Mouse (Mus musculus) midbrain, embryonic 10.5 days (tissue): ENCODE results near the gene Rps26. TPM values are rescaled to one million over a fixed set of nuclear protein-coding genes. Genes with fewer than 3 reads are reported as not detected.
"Not testable (repeated sequence)": the region's sequence is repeated elsewhere in the genome, so short reads cannot be mapped to it uniquely, and the experiment has no call there.

Source experiments
- DNase-seq: peaks from one replicate; pipeline ENCODE4 v3.0.0-alpha.2; 2017; ENCODE audit warnings: low spot score
- H3K27ac ChIP-seq: fragments of 300-500 bp; sonication (generic); replicated peaks from 2 replicates; pipeline ENCODE4 v1.5.1; 2016; ENCODE audit warnings: mild to moderate bottlenecking
- H3K27me3 ChIP-seq: fragments of 300-500 bp; sonication (generic); 2 replicates; pipeline ENCODE4 v1.6.1; 2016; ENCODE audit warnings: low read depth, mild to moderate bottlenecking; ENCODE audit not compliant: poor library complexity, severe bottlenecking
- H3K36me3 ChIP-seq: fragments of 300-500 bp; sonication (generic); 2 replicates; pipeline ENCODE4 v1.6.1; 2016; ENCODE audit warnings: mild to moderate bottlenecking, moderate library complexity
- H3K4me1 ChIP-seq: fragments of 300-500 bp; sonication (generic); 2 replicates; pipeline ENCODE4 v1.6.1; 2016
- H3K4me3 ChIP-seq: fragments of 300-500 bp; sonication (generic); 2 replicates; pipeline ENCODE4 v1.5.1; 2016; ENCODE audit warnings: mild to moderate bottlenecking, moderate library complexity
- H3K9me3 ChIP-seq: fragments of 300-500 bp; sonication (generic); replicated peaks from 2 replicates; pipeline ENCODE4 v1.6.1; 2016; ENCODE audit warnings: mild to moderate bottlenecking
- WGBS: fragments of 180-500 bp; shearing (Covaris S2); methylation state at CpG from one replicate; pipeline ENCODE4 v1.1.7; 2016; 5-methylcytosine and 5-hydroxymethylcytosine counted together
- polyA plus RNA-seq: library from polyadenylated mRNA; unstranded; fragments of >200 nt; fragmentation: Nextera tagmentation; extraction: Ambion mirVana; gene quantifications from 2 replicates; pipeline ENCODE4 v1.2.1, GENCODE M21; 2016

Rps26 gene
- polyA plus RNA-seq, 1 experiment from 2014 or later = 529 TPM

DNA sequence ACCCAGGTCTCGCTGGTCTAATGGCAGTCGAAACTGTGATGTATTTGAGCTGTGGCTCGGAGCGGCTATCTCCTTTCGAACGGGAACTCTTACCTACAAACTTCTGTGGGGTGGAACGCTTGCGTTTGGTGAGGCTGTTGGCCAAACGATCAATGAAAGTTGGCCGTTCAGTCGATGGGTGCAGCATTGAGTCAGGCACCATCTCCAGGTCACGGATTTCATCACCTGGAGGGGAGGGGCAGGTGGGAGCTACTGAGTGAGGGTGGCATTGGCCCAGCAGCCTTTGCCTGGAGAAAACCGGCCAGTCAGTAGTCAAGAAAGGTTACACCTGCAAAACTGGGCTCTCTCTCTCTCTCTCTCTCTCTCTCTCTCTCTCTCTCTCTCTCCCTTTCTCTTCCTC is 9.2 kb upstream of the Rps26 start:
- Histone ChIP-seq H3K4me1 (peaks cover 21% of the 10 kb centered on the region), H3K4me3 (no peak overlapping the region)

DNA sequence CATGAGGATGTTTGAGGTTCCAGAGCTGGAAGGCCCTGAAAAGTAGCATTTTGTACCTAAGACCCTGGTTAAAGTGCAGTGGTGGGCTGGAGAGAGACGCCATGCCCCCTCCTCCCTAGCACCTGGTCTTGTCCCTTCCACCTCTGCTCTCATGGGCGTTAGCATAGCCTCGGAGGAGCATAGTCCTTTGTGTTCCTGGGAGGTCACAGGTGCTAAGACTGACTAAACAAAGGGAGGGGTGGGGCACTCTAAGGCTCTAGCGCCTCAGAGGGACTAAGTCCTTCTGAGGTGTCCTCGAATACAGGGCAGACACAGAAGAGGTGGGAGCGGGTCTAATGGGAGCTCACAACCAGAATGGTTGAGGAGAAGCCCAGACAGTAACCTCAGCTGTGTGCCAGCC is 5.0 kb upstream of the Rps26 start:
- Histone ChIP-seq H3K27me3 (no peaks in the 10 kb centered on the region), H3K36me3 (peaks cover 27% of the 10 kb centered on the region), H3K9me3 (no peaks in the 10 kb centered on the region), H3K27ac (no peak overlapping the region), H3K4me3 (no peak overlapping the region), H3K4me1 (peaks cover 9% of the 10 kb centered on the region)
- WGBS = 22% methylated on average over 6 of the region's 6 CpGs
- no peak for DNase-seq

More for the DNA sequence above, 9.2 kb upstream of the Rps26 start:
- DNase-seq = no peak
- 94% methylated on average over 13 of the region's 13 CpGs for WGBS
- no peaks in the 10 kb centered on the region for H3K27me3 ChIP-seq
- no peaks in the 10 kb centered on the region for H3K9me3 ChIP-seq
- peaks cover 51% of the 10 kb centered on the region for H3K36me3 ChIP-seq
- no peak overlapping the region for H3K27ac ChIP-seq

DNA sequence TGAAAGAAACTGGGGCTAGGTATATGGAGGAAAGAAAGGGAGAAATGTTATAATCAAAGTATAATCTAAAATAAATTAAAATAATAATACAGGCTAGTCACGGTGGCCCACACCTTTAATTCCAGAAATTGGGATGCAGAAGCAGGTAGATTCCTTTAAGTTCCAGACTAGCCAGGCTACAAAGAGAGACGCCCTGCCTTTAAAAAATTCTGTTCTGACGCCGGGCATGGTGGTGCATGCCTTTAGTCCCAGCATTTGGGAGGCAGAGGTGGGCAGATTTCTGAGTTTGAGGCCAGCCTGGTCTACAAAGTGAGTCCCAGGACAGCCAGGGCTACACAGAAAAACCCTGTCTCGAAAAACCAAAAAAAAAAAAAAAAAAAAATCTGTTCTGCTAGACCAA is 3.8 kb upstream of the Rps26 start:
- H3K27ac ChIP-seq, H3K9me3 ChIP-seq, H3K27me3 ChIP-seq, H3K4me3 ChIP-seq, H3K4me1 ChIP-seq, DNase-seq: not testable (repeated sequence)
- 85% methylated on average over 5 of the region's 5 CpGs for WGBS
- H3K36me3 ChIP-seq = peaks cover 20% of the 10 kb centered on the region

DNA sequence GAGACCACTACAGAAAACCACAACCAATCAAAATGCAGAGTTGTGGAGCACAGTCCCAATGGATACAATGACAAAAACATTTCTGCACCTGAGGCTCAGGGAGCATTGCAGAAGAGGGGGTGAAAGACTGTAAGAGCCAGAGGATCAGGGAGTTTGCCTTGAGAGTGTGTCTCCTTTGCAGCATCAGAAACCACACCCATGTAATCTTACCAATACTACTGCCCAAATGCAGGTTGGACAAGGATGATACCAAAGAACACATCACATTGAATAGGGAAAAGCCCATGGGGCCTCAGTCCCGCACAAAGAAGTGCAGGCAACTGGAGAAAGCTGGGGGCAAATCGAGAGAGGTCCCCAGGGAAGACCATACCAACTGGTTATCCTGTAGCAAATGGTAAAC is 3.2 kb upstream of the Rps26 start:
- H3K4me1 ChIP-seq = peaks cover 14% of the 10 kb centered on the region
- H3K27ac ChIP-seq = no peak overlapping the region
- no peaks in the 10 kb centered on the region for H3K9me3 ChIP-seq
- WGBS = 79% methylated on average over 2 of the region's 2 CpGs
- peaks cover 20% of the 10 kb centered on the region for H3K36me3 ChIP-seq
- H3K27me3 ChIP-seq = no peaks in the 10 kb centered on the region
- DNase-seq = no peak
- H3K4me3 ChIP-seq = no peak overlapping the region

DNA sequence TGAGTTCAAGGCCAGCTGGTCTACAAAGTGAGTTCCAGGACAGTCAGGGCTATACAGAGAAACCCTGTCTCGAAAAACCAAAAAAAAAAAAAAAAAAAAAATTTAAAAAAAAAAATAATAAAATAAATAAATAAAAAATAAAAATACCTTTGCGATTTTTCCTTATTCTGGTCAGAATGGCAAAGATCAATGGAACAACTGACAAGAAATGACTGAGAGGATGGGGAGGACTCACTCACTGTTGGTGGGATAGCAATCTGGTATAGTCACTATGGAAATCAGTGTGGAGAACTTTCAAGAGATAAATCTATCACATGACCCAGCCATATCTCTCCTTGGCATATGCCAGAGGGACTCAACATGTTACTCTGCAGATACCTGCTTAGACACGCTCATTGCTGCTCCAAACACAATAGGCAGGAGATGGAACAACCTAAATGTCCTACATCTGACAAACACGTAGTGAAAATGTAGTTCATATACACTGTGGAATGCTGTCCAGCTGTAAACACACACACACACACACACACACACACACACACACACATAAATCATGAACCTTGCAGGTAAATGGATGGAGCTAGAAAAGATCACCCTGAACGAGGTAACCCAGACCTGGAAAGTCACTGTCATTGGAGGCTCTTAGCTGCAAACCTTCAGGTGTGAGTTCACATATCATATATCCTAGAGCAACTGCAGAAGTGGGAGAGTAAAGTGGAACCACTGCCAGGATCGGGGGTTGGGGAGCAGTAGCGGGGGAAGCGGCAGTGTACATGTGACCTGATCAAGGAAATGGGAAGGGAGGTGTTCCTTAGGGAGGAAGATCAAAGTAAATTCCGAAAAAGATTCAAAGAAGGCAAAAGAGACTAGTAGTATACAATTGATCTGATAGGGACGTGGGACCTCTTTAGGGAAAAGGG is 1.1 kb upstream of the Rps26 start:
- DNase-seq = no peak
- Histone ChIP-seq H3K4me1 (peaks cover 14% of the 10 kb centered on the region), H3K4me3 (no peak overlapping the region), H3K9me3 (no peaks in the 10 kb centered on the region), H3K27ac (no peak overlapping the region), H3K27me3 (no peaks in the 10 kb centered on the region), H3K36me3 (peaks cover 30% of the 10 kb centered on the region)
- WGBS = 86% methylated on average over 10 of the region's 10 CpGs

DNA sequence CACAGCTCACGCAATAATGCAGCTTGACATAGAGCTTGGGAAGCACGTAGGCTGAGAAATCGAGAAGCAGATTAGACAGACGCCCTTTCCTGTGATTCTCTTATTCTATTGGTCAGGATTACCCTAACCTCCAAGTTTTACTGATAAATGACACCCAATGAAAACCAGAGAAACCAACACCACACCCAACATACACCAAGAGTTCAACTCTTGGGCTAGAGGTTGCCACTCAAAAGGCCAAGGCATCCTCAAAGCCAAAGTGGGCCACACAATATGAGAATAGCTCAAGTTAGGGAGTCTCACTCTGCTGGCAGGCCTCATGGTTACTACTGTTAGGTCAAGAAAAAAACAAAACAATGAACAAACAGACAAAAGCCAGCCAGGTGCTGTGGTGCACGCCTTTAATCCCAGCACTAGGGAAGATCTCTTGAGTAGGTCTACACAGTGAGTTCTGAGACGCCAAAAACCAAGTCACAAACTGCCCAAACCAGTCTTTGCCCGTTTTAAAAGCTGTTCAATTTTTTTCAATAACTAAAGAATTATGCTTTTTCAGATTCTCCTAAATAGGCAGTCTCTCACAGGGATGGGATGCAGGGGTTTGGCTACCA is 1.2 kb downstream of the Rps26 start:
- H3K27ac ChIP-seq = peak overlapping the region; percentile 95
- DNase-seq = no peak
- WGBS = 52% methylated on average over 7 of the region's 7 CpGs
- peaks cover 9% of the 10 kb centered on the region for H3K4me1 ChIP-seq
- no peaks in the 10 kb centered on the region for H3K9me3 ChIP-seq
- no peaks in the 10 kb centered on the region for H3K27me3 ChIP-seq
- peaks cover 34% of the 10 kb centered on the region for H3K36me3 ChIP-seq
- H3K4me3 ChIP-seq = peak overlapping the region; percentile 92

DNA sequence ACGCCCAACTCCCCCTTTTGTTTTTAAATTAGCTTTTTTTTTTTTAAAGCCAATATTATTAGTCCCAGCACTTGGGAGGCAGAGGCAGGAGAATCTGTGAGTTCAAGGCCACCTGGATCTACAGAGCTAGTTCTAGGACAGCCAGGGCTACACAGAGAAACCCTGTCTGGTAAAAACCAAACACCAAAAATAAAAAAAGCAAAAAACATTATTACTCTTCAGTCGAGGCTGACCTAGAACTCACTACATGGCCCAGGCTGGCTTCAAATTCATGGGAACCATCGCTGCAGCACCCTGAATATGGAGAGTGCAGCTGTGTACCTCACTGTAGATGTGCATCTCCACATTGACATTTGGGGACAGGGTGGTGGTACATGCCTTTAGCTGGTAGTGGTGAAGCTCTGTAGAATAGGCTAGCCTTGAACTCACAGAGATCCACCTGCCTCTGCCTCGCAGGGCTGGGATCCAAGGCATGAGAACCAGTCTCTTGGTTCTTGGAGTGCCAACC is 3.4 kb downstream of the Rps26 start:
- H3K9me3 ChIP-seq, H3K4me3 ChIP-seq, H3K27me3 ChIP-seq, DNase-seq, H3K27ac ChIP-seq, H3K4me1 ChIP-seq: not testable (repeated sequence)
- H3K36me3 ChIP-seq = peaks cover 34% of the 10 kb centered on the region
- 86% methylated on average over 4 of the region's 4 CpGs for WGBS

DNA sequence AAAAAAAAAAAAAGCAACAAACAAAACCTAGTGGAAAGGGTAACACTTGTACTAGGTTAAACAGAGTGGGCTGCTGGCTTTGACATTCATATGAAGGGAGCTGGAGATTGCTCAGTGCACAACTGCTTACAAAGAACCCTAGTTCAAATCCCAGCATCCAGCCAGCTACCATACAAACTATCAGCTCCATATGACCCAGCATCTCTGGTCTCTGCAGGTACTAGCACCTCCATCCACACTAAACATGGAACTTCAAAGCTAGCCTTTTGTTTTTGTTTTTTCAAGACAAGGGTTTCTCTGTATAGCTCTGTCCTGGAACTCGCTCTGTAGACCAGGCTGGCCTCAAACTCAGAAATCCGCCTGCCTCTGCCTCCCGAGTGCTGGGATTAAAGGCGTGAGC is 3.8 kb downstream of the Rps26 start:
- Histone ChIP-seq H3K27ac (no peak overlapping the region), H3K4me3 (no peak overlapping the region), H3K4me1 (peaks cover 9% of the 10 kb centered on the region), H3K9me3 (no peaks in the 10 kb centered on the region), H3K27me3 (no peaks in the 10 kb centered on the region), H3K36me3 (peaks cover 34% of the 10 kb centered on the region)
- 77% methylated on average over 4 of the region's 4 CpGs for WGBS
- no peak for DNase-seq

DNA sequence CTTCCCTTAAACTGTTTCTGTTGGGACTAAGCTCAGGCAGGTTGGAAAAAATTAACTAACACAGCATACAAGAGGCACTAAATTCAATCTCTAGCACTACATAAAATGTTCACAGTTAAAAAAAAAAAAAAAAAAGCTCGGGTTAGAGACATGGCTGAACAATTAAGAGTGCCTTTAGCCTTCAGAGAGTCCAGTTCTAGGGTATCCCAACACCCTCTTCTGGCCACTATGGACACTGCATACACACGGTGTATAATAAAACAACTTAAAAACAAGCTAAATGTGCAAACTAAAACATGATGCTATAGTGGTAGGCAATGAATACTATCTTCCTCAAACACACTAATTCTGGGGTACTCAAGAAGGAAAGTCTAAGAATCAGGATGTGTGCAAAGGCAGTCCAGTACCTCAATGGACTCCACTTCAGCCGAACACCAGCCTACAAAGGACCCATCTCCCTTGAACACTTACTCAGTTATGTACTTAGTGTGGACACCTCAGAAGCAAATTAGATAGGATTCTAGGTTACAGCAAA is 4.5 kb downstream of the Rps26 start:
- Histone ChIP-seq H3K36me3 (peaks cover 34% of the 10 kb centered on the region), H3K4me3 (no peak overlapping the region), H3K9me3 (no peaks in the 10 kb centered on the region), H3K27me3 (no peaks in the 10 kb centered on the region), H3K4me1 (peaks cover 9% of the 10 kb centered on the region), H3K27ac (no peak overlapping the region)
- WGBS = 81% methylated on average over 3 of the region's 3 CpGs
- no peak for DNase-seq

DNA sequence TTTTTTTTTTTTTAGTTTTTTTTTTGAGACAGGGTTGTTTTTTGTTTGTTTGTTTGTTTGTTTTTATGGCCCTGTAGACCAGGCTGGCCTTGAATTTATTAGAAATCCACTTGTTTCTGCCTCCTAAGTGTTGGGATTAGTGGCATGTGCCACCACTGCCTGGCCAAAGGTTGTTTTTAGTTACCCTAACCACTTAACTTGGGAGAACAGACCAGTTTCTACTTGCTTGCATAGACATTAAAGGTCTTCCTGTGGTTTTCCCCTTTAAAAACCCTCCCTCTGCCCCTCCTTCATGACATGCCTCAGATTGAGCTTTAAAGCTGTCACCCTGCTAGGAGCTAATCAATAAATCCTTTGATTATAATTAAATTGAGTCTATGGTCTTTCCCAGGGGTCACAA is 6.3 kb downstream of the Rps26 start:
- Histone ChIP-seq H3K9me3 (no peaks in the 10 kb centered on the region), H3K4me1 (peaks cover 5% of the 10 kb centered on the region), H3K36me3 (peaks cover 30% of the 10 kb centered on the region), H3K27me3 (no peaks in the 10 kb centered on the region), H3K4me3 (no peak overlapping the region), H3K27ac (no peak overlapping the region)
- DNase-seq = no peak

DNA sequence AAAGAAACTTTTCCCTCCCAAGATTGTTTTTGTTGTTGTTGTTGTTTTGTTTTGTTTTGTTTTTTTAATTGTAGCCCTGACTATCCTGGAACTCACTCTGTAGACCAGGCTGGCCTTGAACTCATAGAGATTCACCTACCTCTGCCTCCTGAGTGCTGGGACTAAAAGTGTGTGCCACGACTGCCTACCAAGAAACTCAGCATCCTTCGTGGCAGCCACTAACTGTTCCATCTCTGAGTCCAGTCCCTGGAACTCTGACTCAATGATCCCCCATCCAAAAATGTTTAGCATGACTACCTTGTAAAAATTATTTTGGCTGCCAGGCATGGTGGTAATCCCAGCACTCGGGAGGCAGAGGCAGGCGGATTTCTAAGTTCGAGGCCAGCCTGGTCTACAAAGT is 7.4 kb downstream of the Rps26 start:
- H3K4me3 ChIP-seq, H3K9me3 ChIP-seq, H3K27ac ChIP-seq, DNase-seq, H3K4me1 ChIP-seq, H3K27me3 ChIP-seq: not testable (repeated sequence)
- 87% methylated on average over 5 of the region's 5 CpGs for WGBS
- peaks cover 19% of the 10 kb centered on the region for H3K36me3 ChIP-seq

DNA sequence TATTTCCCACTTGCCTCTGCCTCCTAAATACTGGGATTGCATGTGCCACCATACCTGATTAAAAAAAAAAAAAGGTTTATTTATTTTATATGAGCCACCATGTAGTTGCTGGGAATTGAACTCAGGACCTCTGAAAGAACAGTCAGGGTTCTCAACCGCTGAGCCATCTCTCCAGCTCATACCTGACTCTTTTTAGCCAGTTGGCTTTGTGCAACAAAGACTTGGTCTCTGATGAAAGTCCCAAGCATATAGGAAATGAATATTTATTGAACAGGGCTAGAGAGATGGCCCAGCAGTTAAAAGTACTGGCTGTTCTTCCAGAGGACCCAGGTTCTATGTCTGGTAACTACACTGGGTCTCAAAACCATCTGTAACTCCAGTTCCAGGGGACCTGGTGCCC is 8.0 kb downstream of the Rps26 start:
- Histone ChIP-seq H3K27ac (no peak overlapping the region), H3K4me3 (no peak overlapping the region), H3K4me1 (no peaks in the 10 kb centered on the region), H3K9me3 (no peaks in the 10 kb centered on the region), H3K36me3 (peaks cover 14% of the 10 kb centered on the region), H3K27me3 (no peaks in the 10 kb centered on the region)
- WGBS = 91% methylated on average over 1 of the region's 1 CpGs
- DNase-seq = no peak
